In the genomic region with DNA sequence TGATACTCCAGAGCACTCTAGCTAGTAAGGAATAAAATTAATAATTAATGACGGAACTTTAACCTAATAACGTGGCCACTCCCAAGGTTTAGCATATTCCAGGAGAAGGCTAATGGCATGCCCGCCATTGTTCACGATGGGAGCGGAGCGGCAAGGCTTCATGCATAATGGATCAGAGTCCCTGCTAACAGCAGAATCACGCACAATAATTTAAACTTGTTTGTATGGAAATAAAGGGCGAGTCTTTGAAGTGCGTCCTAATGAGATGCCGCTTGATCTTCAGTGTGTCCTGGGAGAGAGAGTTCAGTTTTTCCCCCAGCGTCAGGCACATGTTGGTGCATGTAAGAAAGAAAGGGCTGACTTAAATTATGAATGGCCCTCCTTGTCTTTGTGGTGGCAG, we compare ENCODE assay signal across 11 mouse cellular contexts.
DNase-seq lines count a peak whose midpoint lies in the region; ATAC-seq and TF ChIP-seq lines count a peak whose summit lies in the region.
"Had no signal": no experiment of that assay in that cellular context is flagged by ENCODE, and none has a peak within 500 bp of the region (broad histone marks: within the 10 kb centered on the region; RNA-seq: fewer than 3 reads in every experiment).

No protein-coding gene starts in this region.

- DNase-seq in kidney, adult 11 months = no peak
- DNase-seq in forebrain, embryonic 11.5 days (ENCODE audit: low spot score) = peak; percentile 57
- DNase-seq in hindbrain, embryonic 14.5 days (ENCODE audit: low spot score) = peak; percentile 56
- no peak for DNase-seq in midbrain, postnatal 0 days (ENCODE audit: low spot score)
- DNase-seq in lung, postnatal 10 days = no peak
- DNase-seq: cerebellum, adult 2 months; kidney, postnatal 36 days had no signal

- no peak overlapping the region for H3K9ac ChIP-seq in kidney, embryonic 16.5 days (replicated peaks; ENCODE audit: low read length)
- no peak overlapping the region for H3K9ac ChIP-seq in forebrain, embryonic 11.5 days (ENCODE audit: low read length)
- H3K9ac ChIP-seq in hindbrain, embryonic 14.5 days = no peak overlapping the region; the same call in 1 of the 2 replicates
- H3K9ac ChIP-seq in midbrain, postnatal 0 days (replicated peaks; ENCODE audit: low read length, poor library complexity, severe bottlenecking) = 0 out of 2 replicates have a peak overlapping the region, but pooled peaks have one; percentile 5
- no peak overlapping the region for H3K9ac ChIP-seq in intestine, embryonic 15.5 days

- 62% methylated on average over 11 of the region's 11 CpGs for WGBS in kidney, embryonic 16.5 days
- 36% methylated on average over 11 of the region's 11 CpGs for WGBS in forebrain, embryonic 11.5 days
- 7% methylated on average over 11 of the region's 11 CpGs for WGBS in hindbrain, embryonic 14.5 days
- WGBS in midbrain, postnatal 0 days = 18% methylated on average over 11 of the region's 11 CpGs
- 75% methylated on average over 11 of the region's 11 CpGs for WGBS in intestine, embryonic 15.5 days

- no peaks in the 10 kb centered on the region for H3K36me3 ChIP-seq in kidney, embryonic 16.5 days (ENCODE audit: insufficient read depth, low read length)
- H3K36me3 ChIP-seq in forebrain, embryonic 11.5 days (ENCODE audit: control insufficient read depth, insufficient read depth, low read length) = no peaks in the 10 kb centered on the region
- no peaks in the 10 kb centered on the region for H3K36me3 ChIP-seq in hindbrain, embryonic 14.5 days (replicated peaks; ENCODE audit: control insufficient read depth, insufficient read depth)
- H3K36me3 ChIP-seq in midbrain, postnatal 0 days (ENCODE audit: insufficient read depth, low read length) = no peaks in the 10 kb centered on the region
- H3K36me3 ChIP-seq in intestine, embryonic 15.5 days = no peaks in the 10 kb centered on the region
- H3K36me3 ChIP-seq: G1E had no signal

- peaks cover 14% of the 10 kb centered on the region for H3K4me1 ChIP-seq in kidney, embryonic 16.5 days (ENCODE audit: insufficient read depth, low read length)
- peaks cover 6% of the 10 kb centered on the region; the same call in 1 of the 2 replicates for H3K4me1 ChIP-seq in forebrain, embryonic 11.5 days (replicated peaks; ENCODE audit: control insufficient read depth, insufficient read depth, low read length)
- H3K4me1 ChIP-seq in hindbrain, embryonic 14.5 days (replicated peaks; ENCODE audit: control insufficient read depth, insufficient read depth, low read length) = peaks cover 9% of the 10 kb centered on the region; the same call in 1 of the 2 replicates
- peaks cover 3% of the 10 kb centered on the region for H3K4me1 ChIP-seq in midbrain, postnatal 0 days (ENCODE audit: insufficient read depth, low read length)
- no peaks in the 10 kb centered on the region for H3K4me1 ChIP-seq in intestine, embryonic 15.5 days (replicated peaks)

- peaks cover 6% of the 10 kb centered on the region for H3K9me3 ChIP-seq in kidney, embryonic 16.5 days (ENCODE audit: low read length)
- peaks cover 5% of the 10 kb centered on the region; the same call in 1 of the 2 replicates for H3K9me3 ChIP-seq in forebrain, embryonic 11.5 days (ENCODE audit: control insufficient read depth, low read length)
- 0 out of 2 replicates have a peak, but pooled peaks cover 7% of the 10 kb centered on the region for H3K9me3 ChIP-seq in hindbrain, embryonic 14.5 days (ENCODE audit: control insufficient read depth, low read length)
- no peaks in the 10 kb centered on the region for H3K9me3 ChIP-seq in midbrain, postnatal 0 days (ENCODE audit: low read length)
- no peaks in the 10 kb centered on the region for H3K9me3 ChIP-seq in intestine, embryonic 15.5 days

- H3K4me2 ChIP-seq in kidney, embryonic 16.5 days (replicated peaks; ENCODE audit: low read depth, low read length) = peak overlapping the region; percentile 24; the same call in 1 of the 2 replicates
- H3K4me2 ChIP-seq in forebrain, embryonic 11.5 days (ENCODE audit: low read depth, low read length, severe bottlenecking) = no peak overlapping the region
- peak overlapping the region; percentile 16 for H3K4me2 ChIP-seq in hindbrain, embryonic 14.5 days (replicated peaks)
- H3K4me2 ChIP-seq in midbrain, postnatal 0 days (ENCODE audit: low read depth, low read length, poor library complexity, severe bottlenecking) = peak overlapping the region; percentile 30
- no peak overlapping the region for H3K4me2 ChIP-seq in intestine, embryonic 15.5 days (replicated peaks)

- ATAC-seq in kidney, embryonic 16.5 days (ENCODE audit: low FRiP score, low TSS enrichment) = no peak
- ATAC-seq in forebrain, embryonic 11.5 days (replicated peaks; ENCODE audit: low FRiP score) = peak; percentile 68
- peak; percentile 24; the same call in 1 of the 2 replicates for ATAC-seq in hindbrain, embryonic 14.5 days (ENCODE audit: low FRiP score)
- ATAC-seq in midbrain, postnatal 0 days (ENCODE audit: low FRiP score) = peak; percentile 66
- ATAC-seq in intestine, embryonic 15.5 days = no peak
- no peak for ATAC-seq in monocyte, adult 5-6 weeks (replicated peaks; ENCODE audit: insufficient number of reproducible peaks, low FRiP score, low TSS enrichment, poor library complexity, severe bottlenecking)

- TF ChIP-seq CTCF in midbrain, postnatal 0 days (IDR thresholded peaks at IDR 0.05) = peak; percentile 37

- H3K27me3 ChIP-seq in kidney, embryonic 16.5 days (ENCODE audit: insufficient read depth, low read length) = no peaks in the 10 kb centered on the region
- H3K27me3 ChIP-seq in forebrain, embryonic 11.5 days (ENCODE audit: control insufficient read depth, insufficient read depth, low read length) = no peaks in the 10 kb centered on the region
- no peaks in the 10 kb centered on the region for H3K27me3 ChIP-seq in hindbrain, embryonic 14.5 days (ENCODE audit: control insufficient read depth, insufficient read depth, low read length)
- H3K27me3 ChIP-seq in midbrain, postnatal 0 days (ENCODE audit: insufficient read depth, low read length) = no peaks in the 10 kb centered on the region; the same call in 1 of the 2 replicates
- H3K27me3 ChIP-seq in intestine, embryonic 15.5 days (replicated peaks) = no peaks in the 10 kb centered on the region

- H3K27ac ChIP-seq in kidney, embryonic 16.5 days (ENCODE audit: low read length) = no peak overlapping the region
- no peak overlapping the region for H3K27ac ChIP-seq in forebrain, embryonic 11.5 days (ENCODE audit: low read depth, low read length)
- peak overlapping the region; percentile 43; the same call in 1 of the 2 replicates for H3K27ac ChIP-seq in hindbrain, embryonic 14.5 days
- 0 out of 2 replicates have a peak overlapping the region, but pooled peaks have one; percentile 26 for H3K27ac ChIP-seq in midbrain, postnatal 0 days (ENCODE audit: low read depth, low read length)
- no peak overlapping the region for H3K27ac ChIP-seq in intestine, embryonic 15.5 days

- 0 out of 2 replicates have a peak overlapping the region, but pooled peaks have one; percentile 3 for H3K4me3 ChIP-seq in kidney, embryonic 16.5 days (ENCODE audit: low read length)
- H3K4me3 ChIP-seq in forebrain, embryonic 11.5 days (ENCODE audit: low read depth, low read length) = no peak overlapping the region
- H3K4me3 ChIP-seq in hindbrain, embryonic 14.5 days (replicated peaks; ENCODE audit: low read length) = no peak overlapping the region
- H3K4me3 ChIP-seq in midbrain, postnatal 0 days (ENCODE audit: low read depth, low read length) = 0 out of 2 replicates have a peak overlapping the region, but pooled peaks have one; percentile 11
- H3K4me3 ChIP-seq in intestine, embryonic 15.5 days (replicated peaks) = no peak overlapping the region

Comparison
In these comparisons a context has a peak if more than half of its experiments do, and no peak if none do; other contexts are left out.
1. ATAC-seq: peak in forebrain, embryonic 11.5 days (single experiment), hindbrain, embryonic 14.5 days (single experiment) and midbrain, postnatal 0 days (single experiment); none in kidney, embryonic 16.5 days (single experiment), intestine, embryonic 15.5 days (single experiment) and monocyte, adult 5-6 weeks (single experiment).
2. H3K27ac ChIP-seq: peak in hindbrain, embryonic 14.5 days (single experiment) and midbrain, postnatal 0 days (single experiment); none in kidney, embryonic 16.5 days (single experiment), forebrain, embryonic 11.5 days (single experiment) and intestine, embryonic 15.5 days (single experiment).
3. H3K4me2 ChIP-seq: peak in kidney, embryonic 16.5 days (single experiment), hindbrain, embryonic 14.5 days (single experiment) and midbrain, postnatal 0 days (single experiment); none in forebrain, embryonic 11.5 days (single experiment) and intestine, embryonic 15.5 days (single experiment).
4. H3K4me3 ChIP-seq: peak in kidney, embryonic 16.5 days (single experiment) and midbrain, postnatal 0 days (single experiment); none in forebrain, embryonic 11.5 days (single experiment), hindbrain, embryonic 14.5 days (single experiment) and intestine, embryonic 15.5 days (single experiment).
5. DNase-seq: peak in forebrain, embryonic 11.5 days (single experiment) and hindbrain, embryonic 14.5 days (single experiment); none in kidney, adult 11 months (single experiment), midbrain, postnatal 0 days (single experiment) and lung, postnatal 10 days (single experiment).